Mouse (Mus musculus): ENCODE results near the gene Atp2b1. TPM values are rescaled to one million over a fixed set of nuclear protein-coding genes. Genes with fewer than 3 reads are reported as not detected.

Atp2b1 gene
- polyA plus RNA-seq, 1 experiment from 2014 or later = 116 TPM

- H3K4me2 ChIP-seq (replicated peaks) = peak overlapping the region; percentile 87
- no peaks in the 10 kb centered on the region for H3K36me3 ChIP-seq
- no peak overlapping the region for H3K9ac ChIP-seq
- H3K4me1 ChIP-seq = peaks cover 13% of the 10 kb centered on the region
- 65% methylated on average over 10 of the region's 10 CpGs for WGBS
- no peaks in the 10 kb centered on the region for H3K9me3 ChIP-seq (replicated peaks)
- H3K4me3 ChIP-seq (replicated peaks) = peak overlapping the region; percentile 97
- no peak overlapping the region for H3K27ac ChIP-seq (replicated peaks)
- no peak for ATAC-seq (ENCODE audit: insufficient number of reproducible peaks, low FRiP score, low TSS enrichment, low read depth)
- H3K27me3 ChIP-seq = no peaks in the 10 kb centered on the region
These were observed 2.7 kb downstream of the Atp2b1 start for GRCm38 (mm10) chr10:98916781-98917340.

GRCm38 (mm10) chr10:98925081-98925480, 10.9 kb downstream of the Atp2b1 start:
- H3K4me2 ChIP-seq (replicated peaks) = no peak overlapping the region
- peaks cover 8% of the 10 kb centered on the region for H3K4me1 ChIP-seq
- no peak overlapping the region for H3K27ac ChIP-seq (replicated peaks)
- H3K27me3 ChIP-seq = no peaks in the 10 kb centered on the region
- H3K9ac ChIP-seq = no peak overlapping the region
- WGBS = 73% methylated on average over 4 of the region's 4 CpGs
- no peaks in the 10 kb centered on the region for H3K9me3 ChIP-seq (replicated peaks)
- no peak overlapping the region for H3K4me3 ChIP-seq (replicated peaks)
- H3K36me3 ChIP-seq = no peaks in the 10 kb centered on the region
- ATAC-seq (ENCODE audit: insufficient number of reproducible peaks, low FRiP score, low TSS enrichment, low read depth) = no peak

GRCm38 (mm10) chr10:98926991-98927390, 12.8 kb downstream of the Atp2b1 start:
- Histone ChIP-seq H3K4me1 (peaks cover 14% of the 10 kb centered on the region), H3K9ac (no peak overlapping the region), H3K4me3 (replicated peaks) (no peak overlapping the region), H3K9me3 (replicated peaks) (no peaks in the 10 kb centered on the region), H3K4me2 (replicated peaks) (no peak overlapping the region), H3K27me3 (no peaks in the 10 kb centered on the region), H3K36me3 (no peaks in the 10 kb centered on the region), H3K27ac (replicated peaks) (no peak overlapping the region)
- no peak for ATAC-seq (ENCODE audit: insufficient number of reproducible peaks, low FRiP score, low TSS enrichment, low read depth)

GRCm38 (mm10) chr10:98929444-98929843, 15.2 kb downstream of the Atp2b1 start:
- Histone ChIP-seq H3K4me2 (replicated peaks) (no peak overlapping the region), H3K36me3 (0 out of 2 replicates have a peak, but pooled peaks cover 4% of the 10 kb centered on the region), H3K27me3 (no peaks in the 10 kb centered on the region), H3K9ac (no peak overlapping the region), H3K4me3 (replicated peaks) (no peak overlapping the region), H3K4me1 (peaks cover 14% of the 10 kb centered on the region), H3K9me3 (replicated peaks) (no peaks in the 10 kb centered on the region), H3K27ac (replicated peaks) (no peak overlapping the region)
- no peak for ATAC-seq (ENCODE audit: insufficient number of reproducible peaks, low FRiP score, low TSS enrichment, low read depth)
- 37% methylated on average over 7 of the region's 7 CpGs for WGBS

- Histone ChIP-seq H3K4me1 (peaks cover 14% of the 10 kb centered on the region), H3K27ac (replicated peaks) (no peak overlapping the region), H3K4me3 (replicated peaks) (no peak overlapping the region), H3K9ac (no peak overlapping the region), H3K27me3 (no peaks in the 10 kb centered on the region), H3K9me3 (replicated peaks) (no peaks in the 10 kb centered on the region), H3K4me2 (replicated peaks) (no peak overlapping the region), H3K36me3 (0 out of 2 replicates have a peak, but pooled peaks cover 6% of the 10 kb centered on the region)
- ATAC-seq (ENCODE audit: insufficient number of reproducible peaks, low FRiP score, low TSS enrichment, low read depth) = no peak
- WGBS = 50% methylated on average over 11 of the region's 11 CpGs
These were observed 15.9 kb downstream of the Atp2b1 start for GRCm38 (mm10) chr10:98930143-98930542.

- Histone ChIP-seq H3K4me2 (replicated peaks) (no peak overlapping the region), H3K27ac (replicated peaks) (no peak overlapping the region), H3K4me3 (replicated peaks) (no peak overlapping the region), H3K9ac (no peak overlapping the region), H3K4me1 (no peaks in the 10 kb centered on the region), H3K9me3 (replicated peaks) (no peaks in the 10 kb centered on the region), H3K36me3 (no peaks in the 10 kb centered on the region), H3K27me3 (no peaks in the 10 kb centered on the region)
- WGBS = 91% methylated on average over 4 of the region's 4 CpGs
- ATAC-seq (ENCODE audit: insufficient number of reproducible peaks, low FRiP score, low TSS enrichment, low read depth) = no peak
These were observed 25.9 kb downstream of the Atp2b1 start for GRCm38 (mm10) chr10:98940137-98940536.

- H3K4me2 ChIP-seq (replicated peaks) = no peak overlapping the region
- no peaks in the 10 kb centered on the region for H3K9me3 ChIP-seq (replicated peaks)
- no peaks in the 10 kb centered on the region for H3K4me1 ChIP-seq
- H3K36me3 ChIP-seq = no peaks in the 10 kb centered on the region
- no peak overlapping the region for H3K9ac ChIP-seq
- no peak for ATAC-seq (ENCODE audit: insufficient number of reproducible peaks, low FRiP score, low TSS enrichment, low read depth)
- 98% methylated on average over 2 of the region's 2 CpGs for WGBS
- no peak overlapping the region for H3K27ac ChIP-seq (replicated peaks)
- no peak overlapping the region for H3K4me3 ChIP-seq (replicated peaks)
- no peaks in the 10 kb centered on the region for H3K27me3 ChIP-seq
These were observed 26.6 kb downstream of the Atp2b1 start for GRCm38 (mm10) chr10:98940799-98941198.

GRCm38 (mm10) chr10:98941991-98942390, 27.8 kb downstream of the Atp2b1 start:
- Histone ChIP-seq H3K9me3 (replicated peaks) (no peaks in the 10 kb centered on the region), H3K4me3 (replicated peaks) (no peak overlapping the region), H3K36me3 (no peaks in the 10 kb centered on the region), H3K4me1 (peaks cover under 1% of the 10 kb centered on the region), H3K27me3 (no peaks in the 10 kb centered on the region), H3K4me2 (replicated peaks) (no peak overlapping the region), H3K27ac (replicated peaks) (no peak overlapping the region), H3K9ac (no peak overlapping the region)
- WGBS = 75% methylated on average over 6 of the region's 6 CpGs
- ATAC-seq (ENCODE audit: insufficient number of reproducible peaks, low FRiP score, low TSS enrichment, low read depth) = no peak

GRCm38 (mm10) chr10:98942999-98943398, 28.8 kb downstream of the Atp2b1 start:
- Histone ChIP-seq H3K27me3 (no peaks in the 10 kb centered on the region), H3K36me3 (no peaks in the 10 kb centered on the region), H3K4me2 (replicated peaks) (no peak overlapping the region), H3K27ac (replicated peaks) (no peak overlapping the region), H3K9ac (no peak overlapping the region), H3K4me1 (peaks cover 5% of the 10 kb centered on the region), H3K9me3 (replicated peaks) (no peaks in the 10 kb centered on the region), H3K4me3 (replicated peaks) (no peak overlapping the region)
- WGBS = 82% methylated on average over 8 of the region's 8 CpGs
- no peak for ATAC-seq (ENCODE audit: insufficient number of reproducible peaks, low FRiP score, low TSS enrichment, low read depth)

- Histone ChIP-seq H3K4me1 (peaks cover 5% of the 10 kb centered on the region), H3K9ac (no peak overlapping the region), H3K27me3 (no peaks in the 10 kb centered on the region), H3K36me3 (no peaks in the 10 kb centered on the region), H3K4me2 (replicated peaks) (no peak overlapping the region), H3K27ac (replicated peaks) (no peak overlapping the region), H3K9me3 (replicated peaks) (no peaks in the 10 kb centered on the region), H3K4me3 (replicated peaks) (no peak overlapping the region)
- 78% methylated on average over 8 of the region's 8 CpGs for WGBS
- ATAC-seq (ENCODE audit: insufficient number of reproducible peaks, low FRiP score, low TSS enrichment, low read depth) = no peak
These were observed 29.7 kb downstream of the Atp2b1 start for GRCm38 (mm10) chr10:98943894-98944293.

GRCm38 (mm10) chr10:98946031-98946791, 32.0 kb downstream of the Atp2b1 start:
- H3K27me3 ChIP-seq = no peaks in the 10 kb centered on the region
- no peak overlapping the region for H3K4me2 ChIP-seq (replicated peaks)
- WGBS = 64% methylated on average over 9 of the region's 9 CpGs
- no peak for ATAC-seq (ENCODE audit: insufficient number of reproducible peaks, low FRiP score, low TSS enrichment, low read depth)
- no peak overlapping the region for H3K4me3 ChIP-seq (replicated peaks)
- H3K9ac ChIP-seq = no peak overlapping the region
- H3K4me1 ChIP-seq = peaks cover 5% of the 10 kb centered on the region
- H3K27ac ChIP-seq (replicated peaks) = no peak overlapping the region
- H3K9me3 ChIP-seq (replicated peaks) = no peaks in the 10 kb centered on the region
- H3K36me3 ChIP-seq = no peaks in the 10 kb centered on the region

GRCm38 (mm10) chr10:98947206-98947605, 33.0 kb downstream of the Atp2b1 start:
- Histone ChIP-seq H3K9me3 (replicated peaks) (no peaks in the 10 kb centered on the region), H3K4me1 (peaks cover 5% of the 10 kb centered on the region), H3K27ac (replicated peaks) (no peak overlapping the region), H3K4me2 (replicated peaks) (no peak overlapping the region), H3K36me3 (no peaks in the 10 kb centered on the region), H3K4me3 (replicated peaks) (no peak overlapping the region), H3K9ac (no peak overlapping the region), H3K27me3 (no peaks in the 10 kb centered on the region)
- ATAC-seq (ENCODE audit: insufficient number of reproducible peaks, low FRiP score, low TSS enrichment, low read depth) = no peak
- WGBS = 24% methylated on average over 2 of the region's 2 CpGs
